Mouse (Mus musculus) cerebellum, adult 2 months (tissue): Measurements from ENCODE around the gene Cd93. TPM values are rescaled to one million over a fixed set of nuclear protein-coding genes. Genes with fewer than 3 reads are reported as not detected.

Experiments used
- DNase-seq, 2 experiments: peaks; one replicate each; pipeline ENCODE4 v3.0.0; 2021
- H3K27ac ChIP-seq: fragments of 200-500 bp; 2 replicates; pipeline ENCODE4 v1.5.1; 2012; ENCODE audit warnings: low read length, control low read depth, inconsistent platforms; ENCODE audit not compliant: insufficient read depth
- H3K27me3 ChIP-seq: fragments of 200-500 bp; 2 replicates; pipeline ENCODE4 v1.6.1; 2012; ENCODE audit warnings: inconsistent platforms, mild to moderate bottlenecking, low read length, moderate library complexity; ENCODE audit not compliant: control insufficient read depth, insufficient read depth
- H3K4me1 ChIP-seq: fragments of 200-500 bp; 2 replicates; pipeline ENCODE4 v1.6.1; 2011; ENCODE audit warnings: low read length; ENCODE audit not compliant: control insufficient read depth, insufficient read depth
- H3K4me3 ChIP-seq: fragments of 200-500 bp; replicated peaks from 2 replicates; pipeline ENCODE3; 2011; ENCODE audit warnings: mild to moderate bottlenecking, low read depth, low read length, control low read depth; ENCODE audit not compliant: insufficient read depth
- CTCF ChIP-seq: fragments of 200-500 bp; IDR thresholded peaks from 2 replicates; pipeline ENCODE4 v1.5.1; 2011; ENCODE audit warnings: low read depth, mild to moderate bottlenecking, control low read depth, low read length, moderate library complexity, borderline replicate concordance; ENCODE audit not compliant: insufficient read depth
- POLR2A ChIP-seq: fragments of 200-500 bp; IDR thresholded peaks from 2 replicates; pipeline ENCODE4 v1.6.1; 2011; ENCODE audit warnings: low read length, control low read depth, borderline replicate concordance; ENCODE audit not compliant: insufficient read depth
- WGBS: fragments of 180-500 bp; shearing (Covaris S2); methylation state at CpG from one replicate; pipeline ENCODE4 v1.1.7; 2018; 5-methylcytosine and 5-hydroxymethylcytosine counted together
- polyA plus RNA-seq: library from polyadenylated mRNA; depleted of rRNA; stranded (reverse); fragments of >200 nt; gene quantifications from 2 replicates; pipeline ENCODE4 v1.2.3, GENCODE M21; 2012; rRNA removed

The Cd93 gene
- 2.8 and 3.2 TPM in 2 replicates for polyA plus RNA-seq

DNA sequence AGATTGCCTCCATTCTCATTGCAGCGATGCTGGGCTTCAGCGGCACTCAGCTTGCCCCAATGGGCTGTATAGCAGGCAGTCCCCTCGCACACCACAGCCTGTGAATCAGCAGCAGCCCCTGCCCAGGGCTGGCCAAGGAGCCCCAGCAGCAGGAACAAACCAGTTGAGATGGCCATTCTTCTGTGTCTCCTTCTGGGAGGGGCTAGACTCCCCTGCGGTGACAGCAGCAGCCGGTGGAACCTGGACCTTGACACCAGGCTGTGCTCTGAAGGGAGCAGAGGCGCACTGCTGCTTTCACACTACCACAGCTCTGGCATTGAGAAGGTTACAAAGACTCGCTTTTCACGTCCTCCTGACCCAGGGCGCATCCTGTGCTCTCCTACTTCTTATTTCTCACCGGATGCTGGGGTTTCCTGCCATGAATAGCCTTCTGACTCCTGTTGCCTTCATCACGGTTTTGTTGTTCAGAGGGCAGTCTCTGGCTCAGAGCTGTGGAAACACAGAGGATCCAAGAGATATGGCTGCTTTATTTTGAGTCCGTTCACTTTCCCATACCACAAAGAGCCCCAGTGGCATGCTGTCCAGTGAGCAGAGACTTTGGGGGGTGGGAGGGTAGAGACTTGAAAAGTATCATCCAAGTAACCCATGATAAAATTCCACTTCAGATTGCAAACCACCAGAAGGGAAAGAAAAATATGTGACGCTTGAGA, at the start of gene Cd93:
Gene Cd93, minus strand, starts transcription at position 315 of the 710 bp plus-strand sequence.
- DNase-seq, result no peak
- 60% methylated on average over 13 of the region's 13 CpGs for WGBS
- Histone ChIP-seq H3K27me3 (no peaks in the 10 kb centered on the region), H3K4me3 (no peak within 1 kb of the TSS), H3K27ac (no peak within 1 kb of the TSS), H3K4me1 (no peaks in the 10 kb centered on the region)
- TF ChIP-seq POLR2A (no peak), CTCF (no peak)

GRCm38 (mm10) chr2:148492108-148492507, 48.7 kb upstream of the Cd93 start:
- no peak for TF ChIP-seq CTCF
- TF ChIP-seq POLR2A, result no peak
- no peak for DNase-seq
- Histone ChIP-seq H3K27me3 (no peaks in the 10 kb centered on the region), H3K4me1 (no peaks in the 10 kb centered on the region), H3K4me3 (no peak overlapping the region), H3K27ac (no peak overlapping the region)
- 67% methylated on average over 4 of the region's 4 CpGs for WGBS

DNA sequence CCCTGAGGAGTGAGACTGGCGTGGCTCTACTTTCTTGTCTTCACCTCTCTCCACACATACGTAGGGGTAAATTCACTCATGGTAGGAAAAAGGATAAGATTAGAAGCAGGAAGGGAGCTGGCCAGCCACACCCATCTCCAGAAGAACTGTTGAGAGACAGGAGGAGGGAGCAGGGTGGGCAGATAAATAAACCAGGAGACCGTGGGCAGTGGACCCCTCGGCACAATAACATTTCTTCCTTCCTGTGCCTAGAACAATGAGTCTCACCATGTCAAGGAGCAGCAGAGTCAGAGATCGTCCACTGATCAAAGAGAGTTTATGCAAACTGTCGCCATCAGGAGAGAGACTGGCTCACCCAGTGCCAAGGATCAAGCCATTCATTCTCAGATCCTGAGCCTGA, 46.8 kb upstream of the Cd93 start:
- no peak for DNase-seq
- 46% methylated on average over 6 of the region's 6 CpGs for WGBS

GRCm38 (mm10) chr2:148488885-148489284, 45.5 kb upstream of the Cd93 start:
- DNase-seq, result no peak

More for the DNA sequence above, 46.8 kb upstream of the Cd93 start:
- H3K4me3 ChIP-seq, result no peak overlapping the region
- TF ChIP-seq POLR2A, result no peak
- TF ChIP-seq CTCF, result no peak
- no peak overlapping the region for H3K27ac ChIP-seq
- H3K27me3 ChIP-seq, result no peaks in the 10 kb centered on the region
- H3K4me1 ChIP-seq, result no peaks in the 10 kb centered on the region

DNA sequence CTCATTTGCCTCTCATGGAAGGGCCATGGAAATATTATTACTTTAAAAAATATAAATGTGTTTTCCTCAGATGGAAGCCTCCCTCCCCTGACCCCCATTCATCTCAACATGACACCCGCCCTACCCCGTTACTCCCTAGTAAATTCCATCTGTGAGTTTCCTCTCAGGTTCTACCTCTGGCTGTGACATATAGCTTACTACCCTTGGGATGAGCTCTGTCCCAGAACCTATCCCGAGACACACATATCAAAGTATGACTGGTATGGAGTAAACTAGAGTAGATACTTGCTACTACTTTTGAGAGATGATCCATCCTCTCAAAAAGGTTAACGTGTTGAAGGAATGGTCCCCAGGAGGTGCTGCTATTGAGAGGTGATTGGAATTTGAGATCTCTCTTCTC, 42.2 kb upstream of the Cd93 start:
- Histone ChIP-seq H3K27ac (no peak overlapping the region), H3K27me3 (no peaks in the 10 kb centered on the region), H3K4me3 (no peak overlapping the region), H3K4me1 (no peaks in the 10 kb centered on the region)
- TF ChIP-seq CTCF (no peak), POLR2A (no peak)
- no peak for DNase-seq
- WGBS, result 95% methylated on average over 4 of the region's 4 CpGs

More at GRCm38 (mm10) chr2:148488885-148489284, 45.5 kb upstream of the Cd93 start:
- WGBS, result 89% methylated on average over 2 of the region's 2 CpGs
- H3K27ac ChIP-seq, result no peak overlapping the region
- TF ChIP-seq CTCF, result no peak
- TF ChIP-seq POLR2A, result no peak
- H3K4me3 ChIP-seq, result no peak overlapping the region
- no peaks in the 10 kb centered on the region for H3K27me3 ChIP-seq
- H3K4me1 ChIP-seq, result no peaks in the 10 kb centered on the region

GRCm38 (mm10) chr2:148480376-148480775, 37.0 kb upstream of the Cd93 start:
- Histone ChIP-seq H3K4me3 (no peak overlapping the region), H3K27me3 (no peaks in the 10 kb centered on the region), H3K4me1 (no peaks in the 10 kb centered on the region), H3K27ac (no peak overlapping the region)
- no peak for DNase-seq
- 86% methylated on average over 8 of the region's 8 CpGs for WGBS
- TF ChIP-seq POLR2A, result no peak
- TF ChIP-seq CTCF, result no peak

DNA sequence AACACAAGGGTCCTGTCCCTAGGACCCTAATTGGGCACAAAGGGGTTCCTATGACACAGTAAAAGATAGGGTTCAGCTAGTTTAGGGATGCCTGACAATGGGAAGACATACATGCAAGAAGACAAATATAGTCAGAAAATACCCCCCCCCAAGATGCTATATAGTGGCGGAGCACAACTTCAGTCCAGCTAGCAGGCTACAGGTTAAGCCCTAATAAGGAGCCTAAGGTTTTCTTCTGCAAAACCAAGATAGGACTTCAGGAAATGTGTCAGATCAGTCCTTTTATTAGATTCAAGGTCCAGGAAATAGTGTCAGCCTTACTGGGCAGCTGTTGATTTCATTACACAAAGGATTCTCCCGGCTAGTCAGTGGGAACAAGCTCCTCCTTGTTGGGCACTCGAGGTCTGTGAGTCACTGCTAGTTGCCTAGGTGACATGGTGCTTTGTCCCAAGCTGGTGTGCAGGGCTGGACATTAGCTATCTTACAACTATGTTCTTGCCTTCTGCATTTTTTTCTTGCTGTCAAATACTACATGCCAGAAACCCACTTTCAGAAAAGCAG, 34.9 kb upstream of the Cd93 start:
- no peak for DNase-seq
- TF ChIP-seq POLR2A, result no peak
- no peak for TF ChIP-seq CTCF
- 26% methylated on average over 3 of the region's 3 CpGs for WGBS

GRCm38 (mm10) chr2:148477346-148477745, 34.0 kb upstream of the Cd93 start:
- DNase-seq, result no peak
- H3K27me3 ChIP-seq, result no peaks in the 10 kb centered on the region
- no peak overlapping the region for H3K4me3 ChIP-seq
- no peaks in the 10 kb centered on the region for H3K4me1 ChIP-seq
- 74% methylated on average over 2 of the region's 2 CpGs for WGBS
- no peak overlapping the region for H3K27ac ChIP-seq
- TF ChIP-seq POLR2A (no peak), CTCF (no peak)

More for the DNA sequence above, 34.9 kb upstream of the Cd93 start:
- H3K4me3 ChIP-seq, result no peak overlapping the region
- H3K4me1 ChIP-seq, result no peaks in the 10 kb centered on the region
- H3K27me3 ChIP-seq, result no peaks in the 10 kb centered on the region
- no peak overlapping the region for H3K27ac ChIP-seq
